Mouse (Mus musculus) stomach, postnatal 0 days (tissue): ENCODE data around the gene Gm10309. TPM values are rescaled to one million over a fixed set of nuclear protein-coding genes. Genes with fewer than 3 reads are reported as not detected.

Source experiments
- ATAC-seq: fragments of 200-750 bp; cut with Nextera tagmentation; 2 replicates; pipeline ENCODE4 v1.8.0; 2017; ENCODE audit not compliant: low FRiP score, low TSS enrichment
- DNase-seq: peaks from one replicate; pipeline ENCODE4 v3.0.0-alpha.2; 2016; ENCODE audit warnings: low spot score
- H3K27ac ChIP-seq: fragments of 300-500 bp; sonication (generic); replicated peaks from 2 replicates; pipeline ENCODE4 v1.5.1; 2014; ENCODE audit warnings: mild to moderate bottlenecking, control low read depth
- H3K27me3 ChIP-seq: fragments of 300-500 bp; sonication (generic); 2 replicates; pipeline ENCODE4 v1.6.1; 2014; ENCODE audit warnings: low read length; ENCODE audit not compliant: control insufficient read depth, insufficient read depth
- H3K36me3 ChIP-seq: fragments of 300-500 bp; sonication (generic); 2 replicates; pipeline ENCODE4 v1.6.1; 2014; ENCODE audit warnings: low read length, mixed read lengths; ENCODE audit not compliant: control insufficient read depth, insufficient read depth
- H3K4me1 ChIP-seq: fragments of 300-500 bp; sonication (generic); replicated peaks from 2 replicates; pipeline ENCODE4 v1.6.1; 2014; ENCODE audit warnings: antibody characterized with exemption; ENCODE audit not compliant: control insufficient read depth, insufficient read depth
- H3K4me2 ChIP-seq: fragments of 300-500 bp; sonication (generic); replicated peaks from 2 replicates; pipeline ENCODE4 v1.6.1; 2014; ENCODE audit warnings: low read depth, mild to moderate bottlenecking, control low read depth, moderate library complexity
- H3K4me3 ChIP-seq: fragments of 300-500 bp; sonication (generic); 2 replicates; pipeline ENCODE4 v1.5.1; 2014; ENCODE audit warnings: low read depth, low read length, control low read depth
- H3K9ac ChIP-seq: fragments of 300-500 bp; sonication (generic); 2 replicates; pipeline ENCODE4 v1.6.1; 2014; ENCODE audit warnings: mild to moderate bottlenecking, low read length, control low read depth, mixed read lengths
- H3K9me3 ChIP-seq: fragments of 300-500 bp; sonication (generic); 2 replicates; pipeline ENCODE4 v1.6.1; 2016; ENCODE audit warnings: low read length; ENCODE audit not compliant: control insufficient read depth
- CTCF ChIP-seq: IDR thresholded peaks from 2 replicates; pipeline ENCODE4 v1.5.1; 2016; ENCODE audit warnings: antibody characterized with exemption, low read depth, mild to moderate bottlenecking, moderate library complexity
- EP300 ChIP-seq: optimal IDR thresholded peaks from 2 replicates; pipeline ENCODE3; 2016; ENCODE audit warnings: antibody characterized with exemption
- WGBS: fragments of 180-500 bp; shearing (Covaris S2); extraction: QIAGEN DNeasy Blood & Tissue Kit; methylation state at CpG from one replicate; pipeline ENCODE4 v1.1.7; 2014; 5-methylcytosine and 5-hydroxymethylcytosine counted together
- polyA plus RNA-seq: library from polyadenylated mRNA; unstranded; fragments of >200 nt; fragmentation: Nextera tagmentation; extraction: Ambion mirVana; gene quantifications from 2 replicates; pipeline ENCODE4 v1.2.1, GENCODE M21; 2015

The Gm10309 gene
- polyA plus RNA-seq, 1 experiment from 2014 or later: 0.08 TPM

DNA sequence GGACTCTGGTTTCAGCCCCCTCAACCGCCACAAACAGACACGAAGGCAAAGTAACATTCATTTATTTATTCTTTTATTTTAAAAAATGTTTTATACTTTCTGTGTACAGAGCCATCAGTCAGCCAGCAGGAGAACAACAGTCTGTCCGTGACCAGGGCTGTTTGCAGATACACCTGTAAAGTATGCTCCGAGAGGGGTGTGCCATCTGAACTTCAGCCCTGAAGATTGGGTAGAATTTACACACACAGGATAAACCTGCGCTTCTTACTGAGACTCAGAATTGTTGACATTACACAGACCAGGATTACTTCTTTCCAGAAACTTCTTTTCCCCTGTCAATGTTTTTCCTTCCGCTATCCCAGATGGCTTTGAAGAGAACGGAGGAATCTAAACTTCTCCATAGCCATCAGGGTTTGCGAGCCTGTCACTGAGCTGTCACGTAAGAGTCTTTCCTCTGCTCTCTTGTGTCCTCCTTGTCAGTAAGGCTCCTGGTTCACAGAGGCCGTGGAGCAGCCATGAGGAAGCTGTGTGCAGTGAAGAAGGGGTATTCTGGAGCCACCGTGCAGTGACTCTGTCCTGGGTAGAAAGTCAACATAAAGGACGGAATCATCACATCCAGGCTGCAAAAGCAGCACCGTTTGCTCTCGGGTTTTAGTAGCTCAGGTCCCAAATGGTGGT, 51.2 kb downstream of the Gm10309 start:
- 54% methylated on average over 14 of the region's 14 CpGs for WGBS
- H3K4me2 ChIP-seq: no peak overlapping the region
- DNase-seq: no peak
- no peak overlapping the region for H3K4me3 ChIP-seq
- no peaks in the 10 kb centered on the region for H3K4me1 ChIP-seq
- no peaks in the 10 kb centered on the region for H3K9me3 ChIP-seq
- H3K9ac ChIP-seq: no peak overlapping the region
- no peak for ATAC-seq
- TF ChIP-seq CTCF (no peak), EP300 (no peak)
- H3K36me3 ChIP-seq: no peaks in the 10 kb centered on the region
- no peak overlapping the region for H3K27ac ChIP-seq
- no peaks in the 10 kb centered on the region for H3K27me3 ChIP-seq

DNA sequence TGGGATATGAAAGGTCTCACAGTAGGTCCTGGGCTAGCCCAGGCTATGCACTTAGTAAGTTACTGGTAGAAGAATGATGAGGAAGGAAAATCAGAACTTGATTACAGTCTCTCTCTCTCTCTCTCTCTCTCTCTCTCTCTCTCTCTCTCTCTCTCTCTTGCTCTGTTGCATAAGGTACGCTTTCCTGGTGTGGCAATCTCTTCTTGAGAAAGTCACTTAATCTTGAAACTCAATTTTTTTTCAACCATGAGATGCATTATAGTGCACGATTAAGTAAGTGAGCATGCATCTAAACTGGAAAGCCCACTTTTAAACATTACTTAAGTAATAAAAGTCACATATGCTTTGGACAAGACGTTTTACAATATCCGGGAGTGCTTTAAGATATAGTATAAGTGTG, 52.1 kb downstream of the Gm10309 start:
- Histone ChIP-seq H3K4me3 (no peak overlapping the region), H3K4me2 (no peak overlapping the region), H3K9me3 (no peaks in the 10 kb centered on the region), H3K36me3 (no peaks in the 10 kb centered on the region), H3K4me1 (no peaks in the 10 kb centered on the region), H3K9ac (no peak overlapping the region), H3K27ac (no peak overlapping the region), H3K27me3 (no peaks in the 10 kb centered on the region)
- ATAC-seq (no peak), DNase-seq (no peak)
- 75% methylated on average over 4 of the region's 4 CpGs for WGBS
- TF ChIP-seq CTCF: no peak
- no peak for TF ChIP-seq EP300

Other genes starting within 250 kb of the Gm10309 start
- gene Epas1, start 248.5 kb upstream of the Gm10309 start, polyA plus RNA-seq: 4.7 and 5.5 TPM in 2 replicates